Mouse (Mus musculus): ENCODE measurements around the gene Veph1.

DNA sequence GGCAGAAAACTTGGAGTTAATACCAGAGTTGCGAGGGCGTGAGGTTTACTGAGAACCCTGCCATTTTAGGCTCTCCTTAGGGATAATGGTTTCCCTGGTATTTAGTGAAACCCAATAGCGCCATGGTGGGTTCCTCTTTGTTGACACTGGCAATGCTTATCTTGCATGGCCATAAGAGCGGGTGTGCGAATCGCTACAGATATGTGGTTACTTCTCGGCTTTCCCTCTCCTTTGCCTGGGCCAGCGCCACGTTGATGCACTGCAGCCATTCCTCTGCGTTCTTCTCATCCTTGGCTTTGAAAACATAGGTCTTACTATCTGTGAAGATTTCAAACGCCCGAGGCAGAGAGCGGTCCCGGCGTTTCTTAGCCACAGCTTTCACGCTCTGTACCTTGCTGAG lies 239.7 kb downstream of the Veph1 start:
- no peak for TF ChIP-seq GATA1 (IDR thresholded peaks at IDR 0.05; ENCODE audit: borderline replicate concordance, low read length)
- no peak for TF ChIP-seq FLI1 (IDR thresholded peaks at IDR 0.05; ENCODE audit: low read length)
